Mouse (Mus musculus) embryonic facial prominence, embryonic 12.5 days (tissue): ENCODE results near the gene Ntn5. TPM values are rescaled to one million over a fixed set of nuclear protein-coding genes. Genes with fewer than 3 reads are reported as not detected.
"Not testable (repeated sequence)": the region's sequence is repeated elsewhere in the genome, so short reads cannot be mapped to it uniquely, and the experiment has no call there.

Experiments
- ATAC-seq: fragments of 200-750 bp; cut with Nextera tagmentation; 2 replicates; pipeline ENCODE4 v1.8.0; 2017; ENCODE audit not compliant: insufficient number of reproducible peaks, insufficient read depth, low FRiP score, low TSS enrichment
- H3K27ac ChIP-seq: fragments of 300-500 bp; sonication (generic); 2 replicates; pipeline ENCODE4 v1.5.1; 2016; ENCODE audit warnings: mild to moderate bottlenecking
- H3K27me3 ChIP-seq: fragments of 300-500 bp; sonication (generic); 2 replicates; pipeline ENCODE4 v1.6.1; 2016; ENCODE audit warnings: mild to moderate bottlenecking, moderate library complexity
- H3K36me3 ChIP-seq: fragments of 300-500 bp; sonication (generic); 2 replicates; pipeline ENCODE4 v1.6.1; 2016; ENCODE audit warnings: mild to moderate bottlenecking
- H3K4me1 ChIP-seq: fragments of 300-500 bp; sonication (generic); 2 replicates; pipeline ENCODE4 v1.6.1; 2016
- H3K4me2 ChIP-seq: fragments of 300-500 bp; sonication (generic); replicated peaks from 2 replicates; pipeline ENCODE4 v1.6.1; 2016; ENCODE audit warnings: mild to moderate bottlenecking, moderate library complexity
- H3K4me3 ChIP-seq: fragments of 300-500 bp; sonication (generic); 2 replicates; pipeline ENCODE4 v1.5.1; 2016; ENCODE audit warnings: mild to moderate bottlenecking
- H3K9ac ChIP-seq: fragments of 300-500 bp; sonication (generic); 2 replicates; pipeline ENCODE4 v1.6.1; 2016; ENCODE audit warnings: mild to moderate bottlenecking, moderate library complexity
- H3K9me3 ChIP-seq: fragments of 300-500 bp; sonication (generic); 2 replicates; pipeline ENCODE4 v1.6.1; 2016; ENCODE audit warnings: mild to moderate bottlenecking, moderate library complexity
- WGBS: fragments of 180-500 bp; shearing (Covaris S2); methylation state at CpG from one replicate; pipeline ENCODE4 v1.1.7; 2016; 5-methylcytosine and 5-hydroxymethylcytosine counted together
- polyA plus RNA-seq: library from polyadenylated mRNA; unstranded; fragments of >200 nt; fragmentation: Nextera tagmentation; extraction: Ambion mirVana; gene quantifications from 2 replicates; pipeline ENCODE4 v1.2.1, GENCODE M21; 2016

Gene Ntn5
- polyA plus RNA-seq, 1 experiment from 2014 or later, result 0.67 TPM

GRCm38 (mm10) chr7:45642503-45643255, 41.1 kb upstream of the Ntn5 start:
- Histone ChIP-seq H3K27me3 (no peaks in the 10 kb centered on the region), H3K27ac (peak overlapping the region; percentile 93), H3K4me3 (peak overlapping the region; percentile 49), H3K4me1 (peaks cover 36% of the 10 kb centered on the region), H3K9ac (peak overlapping the region; percentile 69), H3K9me3 (no peaks in the 10 kb centered on the region), H3K36me3 (no peaks in the 10 kb centered on the region), H3K4me2 (peak overlapping the region; percentile 68)
- 36% methylated on average over 16 of the region's 16 CpGs for WGBS
- ATAC-seq, result no peak

DNA sequence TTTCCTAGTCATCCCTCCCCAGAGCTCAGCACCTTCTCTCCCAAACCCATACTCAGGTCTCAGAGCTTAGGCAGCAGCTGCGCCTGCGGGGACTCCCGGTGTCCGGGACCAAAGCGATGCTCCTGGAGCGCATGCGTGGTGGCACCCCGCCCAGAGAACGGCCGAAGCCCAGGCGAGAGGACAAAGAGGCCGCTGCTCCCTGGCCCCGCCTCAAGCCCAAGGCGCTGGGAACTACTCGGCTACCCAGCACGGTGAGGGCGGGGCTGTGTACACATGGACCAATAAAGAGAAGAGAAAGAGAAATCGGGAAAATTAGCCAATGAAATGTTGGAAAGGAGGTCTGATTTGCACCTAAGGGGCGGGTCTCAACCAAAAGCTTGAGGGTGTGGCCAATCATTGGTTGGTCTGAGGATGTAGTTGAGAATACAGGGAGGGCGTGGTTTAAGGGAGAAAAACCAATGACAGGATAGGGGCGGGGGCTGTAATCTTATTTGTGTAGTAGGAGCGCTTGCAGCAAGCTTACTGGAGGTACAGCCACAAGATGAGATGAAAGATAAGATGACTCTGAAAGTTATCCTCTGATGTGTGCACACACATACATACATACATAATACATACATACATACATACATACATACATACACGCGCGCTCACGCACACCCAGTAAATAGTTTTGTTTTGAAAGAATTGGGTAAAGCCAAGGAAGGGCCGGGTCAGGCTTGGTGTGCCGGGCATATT, 40.2 kb upstream of the Ntn5 start:
- H3K36me3 ChIP-seq, result no peaks in the 10 kb centered on the region
- H3K9ac ChIP-seq, result peak overlapping the region; percentile 69
- ATAC-seq, result peak; percentile 89
- peak overlapping the region; percentile 49 for H3K4me3 ChIP-seq
- peak overlapping the region; percentile 93 for H3K27ac ChIP-seq
- no peaks in the 10 kb centered on the region for H3K9me3 ChIP-seq
- peak overlapping the region; percentile 68 for H3K4me2 ChIP-seq
- no peaks in the 10 kb centered on the region for H3K27me3 ChIP-seq
- WGBS, result 2% methylated on average over 28 of the region's 28 CpGs
- H3K4me1 ChIP-seq, result peaks cover 31% of the 10 kb centered on the region

- 0 out of 2 replicates have a peak, but pooled peaks have one; percentile 3 for ATAC-seq
- peak overlapping the region; percentile 93 for H3K27ac ChIP-seq
- H3K27me3 ChIP-seq, result no peaks in the 10 kb centered on the region
- peak overlapping the region; percentile 36; the same call in 1 of the 2 replicates for H3K9ac ChIP-seq
- H3K4me3 ChIP-seq, result peak overlapping the region; percentile 34
- H3K4me1 ChIP-seq, result peaks cover 31% of the 10 kb centered on the region
- no peaks in the 10 kb centered on the region for H3K36me3 ChIP-seq
- WGBS, result 1% methylated on average over 18 of the region's 18 CpGs
- peak overlapping the region; percentile 68 for H3K4me2 ChIP-seq
- no peaks in the 10 kb centered on the region for H3K9me3 ChIP-seq
These were observed 39.6 kb upstream of the Ntn5 start for GRCm38 (mm10) chr7:45644183-45644582.

GRCm38 (mm10) chr7:45644872-45645590, 38.8 kb upstream of the Ntn5 start:
- Histone ChIP-seq H3K9ac (no peak overlapping the region), H3K9me3 (no peaks in the 10 kb centered on the region), H3K4me2 (peak overlapping the region; percentile 68), H3K27me3 (no peaks in the 10 kb centered on the region), H3K4me3 (peak overlapping the region; percentile 34; the same call in 1 of the 2 replicates), H3K27ac (peak overlapping the region; percentile 93), H3K4me1 (peaks cover 29% of the 10 kb centered on the region), H3K36me3 (no peaks in the 10 kb centered on the region)
- WGBS, result 71% methylated on average over 6 of the region's 6 CpGs
- ATAC-seq, result no peak

DNA sequence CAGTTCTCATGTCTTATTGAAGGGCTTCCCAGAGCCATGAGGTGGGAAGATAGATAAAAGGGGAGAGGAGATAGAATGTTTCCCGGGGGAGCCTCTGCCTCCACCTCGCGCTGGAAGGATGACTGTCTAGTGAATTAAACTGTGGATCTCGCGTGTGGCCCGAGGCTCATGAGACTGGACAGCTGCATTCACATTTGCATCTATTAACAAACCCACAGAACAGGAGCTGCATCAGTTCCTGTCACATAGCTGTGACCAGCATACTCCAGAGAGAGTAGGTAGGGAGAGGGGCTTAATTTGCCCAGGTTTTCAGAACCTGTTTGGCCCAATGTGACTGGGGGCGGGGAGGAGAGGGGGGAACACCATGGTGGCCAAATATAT, 38.2 kb upstream of the Ntn5 start:
- Histone ChIP-seq H3K36me3 (no peaks in the 10 kb centered on the region), H3K27me3 (no peaks in the 10 kb centered on the region), H3K27ac (no peak overlapping the region), H3K4me1 (peaks cover 29% of the 10 kb centered on the region), H3K9ac (no peak overlapping the region), H3K4me3 (no peak overlapping the region), H3K9me3 (no peaks in the 10 kb centered on the region), H3K4me2 (no peak overlapping the region)
- WGBS, result 86% methylated on average over 7 of the region's 7 CpGs
- ATAC-seq, result no peak

GRCm38 (mm10) chr7:45646671-45647070, 37.2 kb upstream of the Ntn5 start:
- WGBS, result 76% methylated on average over 4 of the region's 4 CpGs
- H3K4me1 ChIP-seq, result peaks cover 21% of the 10 kb centered on the region
- no peak overlapping the region for H3K27ac ChIP-seq

DNA sequence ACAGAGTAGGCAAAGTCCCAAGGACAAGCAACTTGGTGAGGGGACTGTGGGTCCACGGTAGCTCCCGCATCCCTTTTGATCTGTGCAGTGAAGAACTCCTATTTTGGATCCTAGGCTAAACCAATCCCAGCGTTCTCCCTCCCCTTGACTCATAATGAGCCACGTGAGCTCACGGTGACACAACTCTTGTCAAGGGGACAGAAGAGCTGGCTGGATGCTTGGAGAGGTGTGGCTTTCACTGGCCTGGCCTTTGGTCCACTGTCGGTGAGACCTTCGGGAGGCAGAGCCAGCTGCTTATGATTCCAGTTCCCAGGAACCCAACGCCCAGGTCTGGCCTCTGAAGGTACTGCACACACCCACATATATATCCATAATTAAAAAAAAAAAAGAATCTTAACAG, 34.5 kb upstream of the Ntn5 start:
- Histone ChIP-seq H3K4me1 (peaks cover 9% of the 10 kb centered on the region; the same call in 1 of the 2 replicates), H3K9ac (no peak overlapping the region), H3K9me3 (no peaks in the 10 kb centered on the region), H3K27ac (no peak overlapping the region), H3K4me2 (no peak overlapping the region), H3K27me3 (no peaks in the 10 kb centered on the region), H3K4me3 (no peak overlapping the region), H3K36me3 (no peaks in the 10 kb centered on the region)
- ATAC-seq, result no peak
- 77% methylated on average over 8 of the region's 8 CpGs for WGBS

More at GRCm38 (mm10) chr7:45646671-45647070, 37.2 kb upstream of the Ntn5 start:
- H3K4me3 ChIP-seq, result no peak overlapping the region
- no peaks in the 10 kb centered on the region for H3K27me3 ChIP-seq
- ATAC-seq, result no peak
- no peaks in the 10 kb centered on the region for H3K36me3 ChIP-seq
- H3K9ac ChIP-seq, result no peak overlapping the region
- no peak overlapping the region for H3K4me2 ChIP-seq
- H3K9me3 ChIP-seq, result no peaks in the 10 kb centered on the region

GRCm38 (mm10) chr7:45650484-45650883, 33.3 kb upstream of the Ntn5 start:
- WGBS, result 94% methylated on average over 20 of the region's 20 CpGs
- H3K27ac ChIP-seq, H3K4me3 ChIP-seq, ATAC-seq, H3K27me3 ChIP-seq, H3K4me2 ChIP-seq, H3K4me1 ChIP-seq, H3K9ac ChIP-seq, H3K9me3 ChIP-seq, H3K36me3 ChIP-seq: not testable (repeated sequence)

- Histone ChIP-seq H3K4me3 (no peak overlapping the region), H3K27me3 (no peaks in the 10 kb centered on the region), H3K4me2 (peak overlapping the region; percentile 28; the same call in 1 of the 2 replicates), H3K36me3 (no peaks in the 10 kb centered on the region), H3K4me1 (peaks cover 13% of the 10 kb centered on the region), H3K27ac (no peak overlapping the region; the same call in 1 of the 2 replicates), H3K9ac (no peak overlapping the region), H3K9me3 (peaks cover 3% of the 10 kb centered on the region; the same call in 1 of the 2 replicates)
- no peak for ATAC-seq
- WGBS, result 29% methylated on average over 17 of the region's 17 CpGs
These were observed 29.3 kb upstream of the Ntn5 start for GRCm38 (mm10) chr7:45654424-45655047.

DNA sequence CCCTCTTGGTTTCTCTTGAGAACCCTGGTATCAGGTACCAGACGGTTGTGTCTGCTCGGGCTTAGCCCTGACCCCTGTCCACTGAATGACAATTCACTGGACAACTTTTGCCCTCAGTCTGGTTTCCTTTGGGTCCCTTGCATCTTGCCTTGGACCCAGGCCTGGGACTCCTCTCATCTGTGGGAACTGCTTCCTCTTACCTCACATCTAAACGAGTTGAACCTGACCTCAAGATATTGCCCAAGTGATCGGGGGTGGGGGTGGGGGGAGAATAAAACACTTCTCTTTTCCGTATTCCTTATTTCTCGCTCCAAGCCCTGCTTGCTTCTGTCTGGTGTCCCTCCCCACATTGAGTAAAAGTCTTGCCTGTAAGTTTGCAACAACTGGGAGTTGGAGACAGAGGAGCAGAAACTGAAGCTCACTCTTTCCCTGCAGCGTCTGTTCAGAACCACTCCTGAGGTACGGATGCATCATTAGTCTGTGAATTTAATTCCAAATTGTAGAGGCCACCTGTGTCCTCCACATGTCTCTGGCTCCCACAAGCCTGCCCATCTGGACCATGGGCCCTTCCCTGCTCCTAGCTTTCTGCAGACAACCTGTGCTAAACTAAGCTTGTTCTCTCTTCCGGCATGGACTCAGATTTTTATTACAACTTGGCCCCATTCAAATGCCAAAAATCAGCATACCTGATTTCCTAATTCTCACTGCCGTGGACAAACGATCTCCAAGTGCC, 22.9 kb upstream of the Ntn5 start:
- H3K27ac ChIP-seq, result no peak overlapping the region
- H3K4me3 ChIP-seq, result no peak overlapping the region
- ATAC-seq, result no peak
- H3K36me3 ChIP-seq, result no peaks in the 10 kb centered on the region
- no peaks in the 10 kb centered on the region for H3K27me3 ChIP-seq
- 85% methylated on average over 11 of the region's 11 CpGs for WGBS
- H3K4me2 ChIP-seq, result no peak overlapping the region
- no peak overlapping the region for H3K9ac ChIP-seq
- peaks cover 20% of the 10 kb centered on the region for H3K4me1 ChIP-seq
- H3K9me3 ChIP-seq, result peaks cover 3% of the 10 kb centered on the region; the same call in 1 of the 2 replicates

- not testable (repeated sequence) for H3K4me2 ChIP-seq, H3K27me3 ChIP-seq, H3K36me3 ChIP-seq, ATAC-seq, H3K27ac ChIP-seq, H3K9ac ChIP-seq, H3K9me3 ChIP-seq, H3K4me3 ChIP-seq
- 91% methylated on average over 6 of the region's 6 CpGs for WGBS
- H3K4me1 ChIP-seq, result peaks cover 13% of the 10 kb centered on the region
These were observed 22.1 kb upstream of the Ntn5 start for GRCm38 (mm10) chr7:45661702-45662101.
